Mouse (Mus musculus) left cerebral cortex, adult 8-10 months (tissue): ENCODE data around the gene Knop1. TPM values are rescaled to one million over a fixed set of nuclear protein-coding genes. Genes with fewer than 3 reads are reported as not detected.

ENCODE experiments used
- DNase-seq, 2 experiments: peaks; one replicate each; pipeline ENCODE4 v3.0.0; 2022; ENCODE audit warnings: low spot score in 2 of 2
- total RNA-seq, 4 experiments: library from RNA; stranded (reverse); gene quantifications; 2 replicates each; pipeline ENCODE4 v1.2.4; 2022

Knop1 gene
- 10 to 100 TPM; 16.7 to 29.3 (median 22.5) TPM for total RNA-seq

DNA sequence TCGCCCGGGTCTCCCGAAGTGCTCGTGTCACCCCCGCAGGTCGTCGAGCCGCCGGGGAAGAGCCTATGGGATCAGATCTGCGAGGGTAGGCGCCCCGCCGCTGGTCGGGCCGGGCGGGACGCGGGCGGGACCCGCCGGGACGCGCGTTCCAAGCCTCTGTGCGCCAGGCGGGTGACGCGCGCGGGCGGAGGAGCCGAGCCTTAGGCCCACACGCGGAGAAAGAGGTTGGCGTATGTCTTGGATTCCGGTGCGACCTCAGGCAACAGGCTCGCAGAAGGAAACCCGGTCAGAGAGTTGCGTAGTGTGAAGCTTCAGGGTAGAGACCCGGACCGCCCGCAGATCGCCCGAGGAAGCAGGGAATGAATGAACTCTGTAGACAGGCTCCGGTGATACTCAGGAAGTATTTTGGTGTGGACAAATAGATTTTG lies at the start of gene Knop1:
Knop1 (minus strand) TSS at position 378 of the 428 bp plus-strand sequence.
- DNase-seq = no peak

DNA sequence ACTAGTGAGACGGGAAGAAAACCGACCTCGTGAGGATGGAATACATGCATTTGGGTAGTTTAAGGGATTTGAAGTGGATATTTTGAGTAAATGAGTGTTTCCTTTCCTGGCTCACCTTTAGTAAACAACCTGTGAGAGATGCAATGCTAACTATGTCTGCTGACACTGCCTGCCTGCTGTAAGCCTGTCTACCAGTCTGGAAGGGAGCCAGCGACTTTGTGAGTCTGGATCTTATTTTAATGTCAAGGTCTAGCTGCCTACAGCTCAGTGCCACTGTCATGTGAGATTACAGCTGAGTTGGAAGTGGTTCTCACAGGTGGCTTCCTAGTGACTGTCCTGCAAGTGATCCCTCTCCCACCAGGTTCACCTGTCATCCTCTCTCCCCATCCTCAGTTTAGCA lies 48.5 kb upstream of the Knop1 start:
- no peak for DNase-seq

GRCm38 (mm10) chr7:118903879-118904278 lies 47.8 kb upstream of the Knop1 start:
- no peak for DNase-seq

- no peak for DNase-seq
Measured at GRCm38 (mm10) chr7:118902944-118903343, 46.9 kb upstream of the Knop1 start.

- DNase-seq = no peak
Measured at GRCm38 (mm10) chr7:118900090-118900489, 44.0 kb upstream of the Knop1 start.

DNA sequence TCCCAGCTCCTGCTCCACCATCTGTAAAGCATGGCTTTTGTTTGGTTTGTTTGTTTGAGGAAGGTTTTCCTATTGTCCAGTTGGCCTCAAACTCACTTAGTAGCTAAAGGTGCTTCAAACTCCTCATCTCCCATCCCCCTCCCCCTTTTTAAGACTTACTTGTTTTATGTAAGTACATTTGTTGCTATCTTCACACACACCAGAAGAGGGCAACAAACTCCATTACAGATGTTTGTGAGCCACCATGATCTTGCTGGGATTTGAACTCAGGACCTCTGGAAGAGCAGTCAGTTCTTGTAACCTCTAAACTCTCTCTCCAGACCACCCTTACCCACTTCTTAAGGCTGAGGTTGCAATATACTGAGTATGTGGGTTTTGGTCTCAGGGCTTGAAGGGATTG lies 42.0 kb upstream of the Knop1 start:
- no peak for DNase-seq

DNA sequence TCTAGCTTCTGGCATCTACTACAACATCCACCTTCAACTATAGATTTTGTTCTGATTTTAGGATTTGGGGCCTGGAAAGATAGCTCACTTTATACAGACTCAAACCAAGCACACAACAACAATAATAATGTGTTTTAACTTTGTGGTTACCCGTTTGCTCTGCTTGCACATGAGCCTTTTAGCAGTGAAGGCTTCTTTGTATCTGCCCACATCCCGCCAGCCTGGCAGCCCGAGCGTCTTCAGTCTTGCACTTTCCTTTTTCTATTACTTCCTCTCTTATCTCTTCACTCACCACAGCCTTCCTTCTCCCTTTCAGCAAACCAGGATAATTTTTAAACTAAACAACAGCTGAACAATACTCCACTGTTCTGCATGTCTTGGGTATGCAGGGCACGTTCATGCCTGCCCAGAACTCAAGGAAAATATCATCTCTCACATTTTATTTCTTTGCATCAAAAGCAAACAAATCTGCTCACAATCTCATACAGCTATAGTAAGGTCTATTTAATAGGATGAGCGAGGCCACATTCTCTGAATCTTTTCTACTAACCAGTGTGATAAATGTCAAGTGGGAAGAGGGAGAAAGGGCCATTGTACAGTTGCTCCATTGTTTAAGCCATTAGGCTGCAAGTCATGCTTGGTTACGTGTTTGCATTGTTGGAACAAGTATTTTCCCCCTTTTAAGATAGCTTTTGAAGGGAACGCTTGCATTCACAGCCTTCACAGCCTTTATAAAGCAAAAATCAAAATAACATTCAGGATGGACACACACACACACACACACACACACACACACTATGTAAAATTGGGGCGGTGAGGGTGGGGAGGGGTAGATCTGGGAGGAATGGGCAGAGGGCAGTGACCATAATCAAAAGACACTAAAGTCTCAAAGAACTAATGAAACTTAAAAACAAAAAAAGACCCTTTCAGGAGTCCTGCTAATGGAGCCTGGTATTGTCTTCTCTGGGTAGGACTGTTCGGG lies 39.7 kb upstream of the Knop1 start:
- DNase-seq = no peak

DNA sequence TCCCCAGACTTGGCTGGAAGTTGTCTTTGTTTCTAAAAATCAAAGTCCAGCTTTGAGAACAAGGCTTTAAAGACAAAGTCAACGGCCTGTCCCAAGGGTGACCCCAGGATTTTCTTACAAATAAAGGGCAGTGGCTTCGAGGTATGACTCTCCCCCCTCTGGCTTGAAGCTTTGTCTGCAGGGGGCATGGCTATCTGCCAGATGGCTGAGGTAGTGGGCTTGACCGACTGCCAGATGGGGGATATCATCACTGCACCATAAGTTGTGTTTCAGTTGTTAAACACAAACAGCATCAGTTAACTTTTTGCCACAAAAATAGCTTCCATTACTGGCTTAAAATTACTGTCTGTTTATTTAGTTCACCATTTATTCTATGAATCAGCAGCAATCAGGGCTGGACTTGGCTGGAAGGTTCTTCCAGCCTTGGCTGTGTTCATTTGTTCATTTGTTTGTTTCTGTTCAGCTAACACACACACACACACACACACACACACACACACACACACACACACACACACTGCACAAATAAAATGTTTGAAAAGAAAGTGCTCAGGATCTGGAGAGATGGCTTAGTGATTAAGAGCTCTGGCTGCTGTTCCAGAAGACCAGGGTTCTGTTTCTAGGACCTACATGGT lies 33.1 kb upstream of the Knop1 start:
- DNase-seq = no peak

DNA sequence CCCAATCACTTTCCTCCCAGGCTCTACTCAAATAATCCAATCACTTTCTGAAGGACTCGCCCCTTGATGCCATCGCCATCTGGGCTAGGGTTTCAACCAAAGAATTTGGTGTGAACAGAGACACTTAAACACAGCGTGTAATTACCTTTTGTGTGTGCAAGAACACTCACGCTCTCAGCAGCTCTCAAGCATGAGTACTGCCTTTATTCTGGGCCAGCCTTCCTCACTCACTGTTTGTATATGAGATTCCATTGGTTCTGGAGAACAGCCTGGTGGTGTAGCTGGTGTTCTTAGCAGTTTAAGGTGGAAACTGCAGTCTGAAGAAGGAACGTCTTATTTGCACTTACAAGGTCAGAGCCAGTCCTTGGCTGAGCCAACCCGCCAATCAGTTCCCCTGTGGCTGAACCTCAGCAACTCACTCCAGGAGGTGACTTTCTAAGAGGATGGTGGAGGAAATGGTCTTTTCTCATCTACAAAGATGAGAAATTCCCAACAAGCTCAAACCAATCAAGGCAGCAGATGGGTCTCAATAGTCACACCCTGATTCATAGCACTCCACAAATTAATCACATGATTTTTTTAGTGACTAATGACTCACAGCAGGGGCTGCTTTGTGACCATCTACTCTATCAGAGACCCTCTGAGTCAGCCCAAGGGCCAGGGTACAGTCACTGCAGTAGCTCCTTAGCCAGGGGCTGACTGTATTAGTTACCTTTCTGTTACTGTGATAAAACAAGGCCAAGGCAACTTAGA lies 31.4 kb upstream of the Knop1 start:
- no peak for DNase-seq

GRCm38 (mm10) chr7:118884969-118885368 lies 28.9 kb upstream of the Knop1 start:
- DNase-seq = no peak

- no peak for DNase-seq
Measured at GRCm38 (mm10) chr7:118883957-118884356, 27.9 kb upstream of the Knop1 start.

GRCm38 (mm10) chr7:118879466-118880029 lies 23.5 kb upstream of the Knop1 start:
- DNase-seq = no peak

DNA sequence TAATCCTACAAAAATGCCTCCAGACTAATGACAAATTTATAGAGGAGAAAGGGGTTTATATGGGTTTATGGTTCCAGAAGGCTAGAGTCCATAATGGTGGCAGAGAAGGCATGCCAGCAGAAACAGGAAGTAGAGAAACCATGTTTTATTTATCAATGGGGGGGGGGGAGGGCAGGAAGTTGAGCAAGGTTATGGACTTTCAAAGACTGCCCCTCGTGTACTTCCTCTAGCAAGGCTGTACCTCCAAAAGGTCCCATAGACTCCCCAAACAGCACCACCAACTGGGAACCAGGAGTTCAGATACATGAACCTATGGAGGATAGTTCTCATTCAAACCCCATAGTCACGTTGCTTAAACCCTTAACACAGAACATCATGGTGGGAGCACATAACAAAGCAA lies 9.3 kb upstream of the Knop1 start:
- no peak for DNase-seq

DNA sequence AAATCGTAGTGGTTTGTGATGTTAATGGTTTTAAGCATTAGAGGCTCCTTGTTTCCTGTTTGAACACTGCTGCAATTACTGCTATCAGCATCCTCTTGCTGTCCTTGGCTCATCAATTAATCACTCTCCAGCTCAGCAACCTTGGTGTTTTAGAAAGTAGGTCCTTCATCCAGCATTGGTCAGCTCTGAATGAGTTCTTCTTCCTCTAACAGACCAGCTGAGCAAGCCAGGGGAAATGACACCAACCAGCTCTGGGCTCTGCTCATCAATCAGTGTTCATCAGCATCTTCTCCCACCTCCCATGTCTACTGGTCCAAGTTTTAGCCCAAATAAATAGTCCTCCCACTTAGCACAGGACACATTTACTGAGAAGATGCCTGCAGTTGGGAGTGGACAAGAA lies 2.6 kb upstream of the Knop1 start:
- no peak for DNase-seq

DNA sequence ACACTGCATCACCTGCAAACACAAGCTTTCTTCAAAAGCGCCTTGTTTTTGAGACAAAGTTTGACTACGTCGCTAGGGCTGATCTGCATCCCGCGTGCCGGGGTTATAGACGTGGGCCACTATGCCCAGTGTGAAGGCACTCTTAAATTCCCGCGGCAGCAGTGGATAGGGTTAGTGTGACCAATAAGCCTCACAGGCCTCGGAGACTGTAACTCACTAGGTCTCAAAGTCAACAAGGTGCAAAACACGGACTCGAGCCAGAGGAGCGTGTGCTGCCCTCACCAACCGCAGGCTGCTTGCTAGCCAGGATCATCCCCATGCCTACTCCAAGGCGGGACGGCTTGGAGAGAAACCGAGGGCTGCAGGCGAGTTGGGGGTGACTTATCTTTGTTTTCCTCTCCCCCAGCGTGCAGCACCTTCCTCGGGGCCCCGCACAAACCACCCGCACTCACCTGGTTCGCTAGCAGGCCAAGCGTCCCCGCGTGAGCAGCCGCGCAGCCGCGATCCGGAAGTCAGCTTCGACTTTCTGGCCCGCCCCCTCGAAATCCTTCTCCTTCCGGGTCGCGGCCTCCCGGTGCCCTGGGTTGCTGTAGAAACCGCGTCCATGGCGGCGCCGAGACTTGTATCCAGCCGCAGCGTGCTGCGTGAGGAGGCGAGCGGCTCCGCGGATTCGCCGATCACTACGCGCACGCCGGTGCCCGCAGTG lies 730 bp downstream of the Knop1 start, which contains the start of gene Iqck:
Iqck (plus strand) TSS at position 582 of the 706 bp plus-strand sequence.
- peak; percentile 82 to 90 for DNase-seq

DNA sequence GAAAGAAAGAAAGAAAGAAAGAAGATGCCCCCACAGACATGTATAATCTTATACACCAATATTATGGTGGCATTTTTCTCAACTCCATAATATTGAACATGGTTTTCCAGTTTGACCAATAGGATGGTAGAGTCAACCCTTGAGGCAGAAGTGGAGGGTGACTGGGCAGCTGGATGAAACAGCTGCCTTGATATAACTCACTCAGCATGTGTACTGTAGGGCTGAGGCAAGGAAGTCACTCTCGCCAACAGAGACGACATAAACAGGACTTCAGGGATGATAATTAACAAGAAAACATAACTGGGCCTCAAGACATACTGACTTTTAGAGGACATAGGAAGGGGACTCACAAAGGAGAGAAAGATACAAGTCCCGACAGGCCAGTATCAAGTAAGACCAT lies 1.4 kb downstream of the Knop1 start:
- DNase-seq = no peak

GRCm38 (mm10) chr7:118852611-118853010 lies 3.4 kb downstream of the Knop1 start:
- no peak for DNase-seq

DNA sequence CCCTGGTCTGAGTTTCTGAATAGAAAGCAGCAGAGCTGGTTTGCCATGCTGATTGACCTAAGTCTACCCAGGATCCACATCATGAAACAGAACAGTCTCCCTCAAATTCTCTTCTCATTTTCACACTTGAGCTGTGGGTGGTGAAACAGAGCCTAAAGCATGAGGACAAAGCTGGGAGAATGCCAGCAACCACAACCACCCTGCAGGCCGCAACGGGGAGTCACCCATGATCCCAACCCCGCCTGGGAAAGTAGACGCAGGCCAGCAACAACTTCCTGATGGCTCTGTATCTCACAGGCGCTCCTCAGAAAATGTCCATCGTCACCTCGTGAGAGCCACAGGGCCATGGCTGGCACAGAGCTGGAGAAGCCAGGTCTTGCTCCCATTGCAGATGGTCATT lies 4.5 kb downstream of the Knop1 start:
- no peak for DNase-seq

GRCm38 (mm10) chr7:118850676-118851290 lies 5.3 kb downstream of the Knop1 start:
- DNase-seq = no peak

DNA sequence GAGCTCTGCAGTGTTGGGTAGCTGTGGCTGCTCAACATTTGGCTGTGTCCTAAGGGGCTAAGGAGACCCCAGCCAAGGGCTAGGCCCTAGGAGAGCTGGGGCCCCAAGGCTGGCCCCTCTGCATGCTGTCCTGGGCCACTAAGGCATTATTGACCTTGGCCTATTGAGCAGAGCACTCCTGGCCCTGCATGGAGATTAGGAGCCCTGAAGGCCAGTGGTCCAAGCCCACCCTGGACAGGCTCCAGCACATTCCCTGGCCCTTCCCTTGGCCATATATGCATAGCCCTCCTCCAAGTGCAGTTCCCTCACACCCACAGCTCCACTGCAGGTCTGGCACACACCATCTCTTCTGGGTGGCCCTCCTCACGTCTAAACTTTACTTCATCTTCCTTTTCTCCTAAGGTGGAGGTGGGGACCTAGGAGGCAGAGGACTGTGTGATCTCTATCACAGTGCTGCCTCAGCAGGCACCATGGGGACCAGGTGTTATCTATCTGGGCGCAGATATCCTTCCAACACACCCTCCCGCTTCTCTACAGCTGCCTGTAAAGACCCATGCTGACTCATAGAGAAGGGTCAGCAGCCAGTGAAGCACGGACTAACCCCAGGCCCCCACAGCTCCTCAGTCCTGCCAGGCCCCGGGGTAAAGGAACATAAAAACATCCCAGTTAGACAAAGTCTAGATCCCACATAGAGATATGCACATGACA lies 6.4 kb downstream of the Knop1 start:
- no peak for DNase-seq
